Mouse (Mus musculus) MN1 (cell line): ENCODE measurements around the gene Susd2.

Source experiments
- DNase-seq: peaks from one replicate; pipeline ENCODE4 v3.0.0-alpha.2; 2016; ENCODE audit warnings: low spot score

Gene Susd2

DNA sequence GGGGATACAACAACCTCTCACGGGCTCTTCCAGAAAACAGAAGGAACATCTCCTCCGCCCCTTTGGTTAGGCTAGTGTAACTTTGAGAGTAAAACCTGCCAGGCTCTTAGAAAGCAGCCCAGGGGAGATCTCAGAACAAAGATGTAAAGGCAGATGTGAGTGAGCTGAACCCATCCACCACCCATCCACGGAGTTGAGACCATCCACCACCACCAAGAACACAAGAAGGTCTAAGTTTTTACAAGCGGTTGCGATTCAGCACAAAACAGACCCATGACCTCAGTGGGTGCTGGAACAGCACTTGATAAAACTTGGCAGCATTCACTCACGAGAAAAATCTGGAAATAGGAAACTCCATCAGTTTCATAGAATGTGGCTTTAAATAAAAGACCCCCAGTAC, 17.9 kb downstream of the Susd2 start:
- DNase-seq: no peak

DNA sequence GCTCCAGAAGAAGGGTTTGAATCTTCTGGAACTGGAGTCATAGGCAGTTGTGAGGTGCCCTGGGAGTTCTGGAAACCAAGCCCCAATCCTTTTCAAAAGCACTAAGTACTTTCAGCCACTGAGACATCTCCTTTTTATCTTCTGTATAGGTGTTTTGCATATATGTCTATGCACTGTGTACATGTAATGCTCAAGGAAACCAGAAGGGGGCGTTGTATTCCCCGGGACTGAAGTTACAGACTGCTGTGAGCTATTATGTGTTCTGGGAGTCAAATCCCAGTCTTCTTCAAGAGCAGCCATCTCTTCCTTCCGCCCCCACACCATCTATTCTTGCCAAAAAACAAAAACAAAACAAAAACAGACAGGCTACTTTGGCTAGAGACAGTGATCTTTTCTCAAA, 23.0 kb downstream of the Susd2 start:
- DNase-seq: no peak

DNA sequence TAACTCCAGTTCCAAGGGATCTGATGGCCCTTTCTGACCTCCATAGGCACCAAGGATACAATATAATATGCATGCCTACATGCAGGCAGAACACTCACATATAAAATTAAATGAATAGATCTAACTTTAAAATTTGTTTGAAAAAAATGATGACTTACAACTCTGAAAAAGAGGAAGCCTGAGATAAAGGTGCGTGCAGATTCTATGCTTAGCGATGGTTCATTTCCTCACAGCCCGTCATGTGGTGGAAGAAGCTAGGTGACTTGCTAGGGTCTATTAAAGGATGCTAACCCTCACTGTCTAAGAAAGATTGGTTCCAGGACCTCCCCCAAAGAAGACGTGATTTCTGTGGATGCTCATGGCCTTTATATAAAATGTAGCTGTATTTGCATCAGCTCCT, 27.8 kb downstream of the Susd2 start:
- DNase-seq: no peak

DNA sequence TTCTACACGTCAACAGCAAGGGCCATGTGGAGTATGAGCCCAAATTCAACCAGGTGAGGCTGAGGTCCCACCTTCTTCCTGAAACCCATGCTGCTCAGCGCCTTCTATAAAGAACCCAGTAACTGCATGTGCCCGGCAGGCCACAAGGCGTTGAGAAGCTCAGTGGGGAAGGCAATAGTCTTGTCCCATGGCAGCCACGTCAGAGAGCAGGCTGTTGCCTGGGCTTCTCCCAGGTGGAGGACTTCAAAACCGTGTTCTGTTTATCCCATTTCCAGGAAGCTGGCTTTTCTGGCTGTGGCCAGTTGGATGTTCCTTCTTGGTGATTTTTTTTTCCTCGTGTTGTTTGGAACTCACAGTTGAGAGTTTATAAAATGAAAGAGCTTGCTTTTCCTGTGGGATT, 33.3 kb downstream of the Susd2 start:
- DNase-seq: no peak

DNA sequence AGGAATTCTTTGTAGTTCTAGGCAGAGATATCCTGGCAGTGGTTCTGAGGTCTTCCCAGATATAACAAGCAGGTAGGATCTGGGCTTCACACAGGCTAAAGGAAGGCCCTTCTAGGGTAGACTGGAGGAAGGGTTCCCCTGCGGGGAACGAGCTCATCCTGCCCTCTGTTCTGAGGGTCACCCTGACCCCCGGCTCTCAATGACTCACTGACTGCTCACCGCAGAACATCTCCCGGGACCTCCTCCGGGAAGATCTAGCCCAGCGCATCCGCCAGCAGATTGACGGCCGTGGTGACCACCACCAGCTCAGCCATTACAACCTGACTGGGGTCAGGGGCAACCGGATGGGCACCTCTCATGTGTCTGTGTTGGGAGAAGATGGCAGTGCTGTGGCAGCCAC, 34.8 kb downstream of the Susd2 start:
- no peak for DNase-seq

DNA sequence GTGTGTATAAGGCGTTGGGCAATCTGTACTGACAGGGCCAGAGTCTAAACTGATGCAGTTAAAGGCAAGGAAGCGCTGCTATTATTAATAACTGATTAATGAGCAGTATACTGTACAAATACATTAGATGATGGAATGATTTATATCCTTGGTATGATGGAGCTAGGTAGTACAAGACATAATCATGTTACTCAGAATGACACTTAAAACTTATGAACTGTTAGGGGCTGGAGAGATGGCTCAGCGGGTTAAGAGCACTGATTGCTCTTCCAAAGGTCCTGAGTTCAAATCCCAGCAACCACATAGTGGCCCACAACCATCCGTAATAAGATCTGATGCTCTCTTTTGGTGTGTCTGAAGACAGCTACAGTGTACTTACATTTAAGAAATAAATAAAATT, 36.6 kb downstream of the Susd2 start:
- DNase-seq: no peak

DNA sequence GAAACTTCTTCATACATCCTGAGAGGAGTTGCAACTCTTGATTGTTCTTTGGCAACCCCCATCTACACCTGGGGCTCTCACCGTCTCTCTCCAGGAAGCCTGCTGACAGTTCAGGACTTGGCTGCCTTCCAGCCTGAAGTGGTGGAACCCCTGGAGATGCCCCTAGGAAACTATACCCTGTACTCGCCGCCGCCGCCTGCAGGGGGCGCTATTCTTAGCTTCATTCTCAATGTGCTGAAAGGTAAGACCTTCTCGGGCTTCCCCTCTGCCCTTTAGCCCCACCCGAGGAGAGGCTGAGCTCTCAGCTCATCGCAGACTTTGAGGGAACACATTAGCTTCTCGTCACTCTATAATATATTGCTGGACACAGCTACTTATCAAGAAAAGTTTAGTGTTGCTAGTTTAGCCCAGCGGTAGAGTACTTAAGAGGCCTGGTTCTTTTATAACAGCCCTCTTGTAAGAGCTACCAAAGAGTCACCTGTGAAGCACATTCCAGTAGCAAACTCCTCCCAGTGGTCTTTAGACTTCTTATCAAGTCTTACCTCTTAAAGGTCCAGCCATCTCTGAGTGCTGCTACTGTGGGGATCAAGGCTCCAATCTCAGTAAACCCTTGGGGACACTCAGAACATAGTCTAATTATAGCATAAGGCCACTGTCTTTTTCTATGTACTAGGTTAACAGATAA, 38.5 kb downstream of the Susd2 start:
- DNase-seq: no peak

DNA sequence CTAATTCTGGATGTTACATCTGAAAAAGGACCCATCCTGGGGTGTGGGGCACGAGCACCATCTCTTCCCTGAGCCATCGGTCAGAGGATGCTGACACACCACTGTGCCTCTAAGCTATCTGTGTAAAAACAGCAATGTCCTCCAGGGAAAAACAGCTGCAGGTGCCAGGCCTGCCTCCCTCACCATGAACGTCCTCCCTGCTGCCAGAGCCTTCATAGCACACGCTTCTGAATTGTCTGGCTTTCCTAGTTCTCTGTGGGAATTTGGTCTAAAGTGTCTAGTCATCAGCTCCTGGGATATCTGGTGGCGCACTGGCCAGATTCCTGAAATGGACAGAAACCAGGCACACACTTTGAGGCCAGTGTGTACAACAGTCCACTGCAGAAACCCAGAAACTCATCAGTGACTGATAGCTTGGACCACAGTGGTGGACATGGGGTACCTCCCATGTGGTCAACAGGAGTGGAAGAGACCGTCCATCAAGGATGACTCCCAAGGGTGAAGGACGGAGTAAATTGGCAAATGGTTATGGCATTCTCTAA, 43.5 kb downstream of the Susd2 start:
- peak; percentile 68 for DNase-seq

DNA sequence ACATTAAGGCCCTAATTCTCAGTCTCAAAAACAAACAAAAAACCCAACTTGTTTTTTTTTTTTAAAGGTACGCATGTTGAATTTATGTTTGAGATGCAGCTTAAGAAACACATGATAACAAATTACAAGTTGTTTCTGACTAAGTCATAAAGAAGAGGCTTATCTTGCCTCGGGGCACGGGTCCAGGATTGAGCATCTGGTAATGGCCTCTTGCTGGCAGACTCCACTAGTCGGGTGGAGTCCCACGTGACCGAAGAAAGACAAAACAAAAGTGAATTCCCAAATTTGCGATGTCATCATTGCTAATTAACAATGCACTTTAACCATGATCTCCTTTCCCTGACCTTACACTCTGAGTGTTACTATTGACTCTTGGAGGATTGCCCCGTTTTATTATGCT, 47.8 kb downstream of the Susd2 start:
- peak; percentile 75 for DNase-seq

DNA sequence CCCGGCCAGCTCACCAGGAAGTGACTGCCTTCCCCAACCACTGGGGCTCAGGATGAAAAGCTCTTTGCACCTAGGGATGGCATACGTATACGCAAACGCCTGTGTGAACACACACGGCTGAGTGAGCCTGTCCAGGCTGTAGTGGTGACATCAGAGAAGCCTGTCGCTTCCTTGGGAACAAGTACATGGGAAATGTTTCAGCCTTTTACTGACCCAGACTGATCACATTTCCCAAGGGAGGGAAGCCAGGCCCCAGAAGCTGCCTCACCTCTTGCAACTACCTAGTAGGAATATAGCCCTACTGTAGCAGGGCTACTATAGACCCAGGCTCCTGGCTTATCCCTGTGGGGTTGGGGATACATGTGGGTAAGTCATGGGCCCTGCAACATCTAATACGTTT, 51.2 kb downstream of the Susd2 start:
- peak; percentile 25 for DNase-seq

DNA sequence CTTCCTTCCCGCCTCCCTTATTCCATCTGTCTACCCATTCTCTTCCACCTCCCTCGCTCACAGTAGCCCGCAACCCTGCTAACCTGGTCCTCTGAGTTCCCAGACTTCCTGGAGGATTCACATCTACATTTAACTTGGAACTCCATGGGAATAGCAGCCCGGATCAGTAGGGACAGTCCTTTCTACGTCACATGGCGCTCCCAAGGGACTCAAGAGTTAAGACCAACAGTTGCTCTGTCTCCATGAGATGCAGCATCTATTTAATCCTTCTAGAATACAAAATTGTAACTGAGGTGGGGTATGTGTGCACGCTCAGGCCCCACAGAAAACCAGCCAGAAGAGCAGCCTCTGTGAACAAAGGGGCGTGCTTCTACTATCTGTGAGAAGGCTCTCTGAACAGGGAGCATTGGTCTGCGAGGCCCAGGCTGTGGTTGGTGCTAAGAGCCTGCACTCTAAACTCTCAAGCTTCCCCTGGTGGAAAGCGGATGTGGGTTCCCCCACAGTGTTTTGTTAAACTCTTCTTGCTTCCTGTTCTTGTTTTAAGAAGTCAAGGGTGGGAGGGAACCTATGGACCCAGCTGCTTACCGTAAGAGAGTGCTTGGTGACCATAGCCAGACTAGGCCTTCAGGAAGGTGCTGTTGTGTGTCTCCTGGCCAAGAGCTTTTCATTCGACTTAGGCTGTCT, 52.5 kb downstream of the Susd2 start:
- DNase-seq: no peak

DNA sequence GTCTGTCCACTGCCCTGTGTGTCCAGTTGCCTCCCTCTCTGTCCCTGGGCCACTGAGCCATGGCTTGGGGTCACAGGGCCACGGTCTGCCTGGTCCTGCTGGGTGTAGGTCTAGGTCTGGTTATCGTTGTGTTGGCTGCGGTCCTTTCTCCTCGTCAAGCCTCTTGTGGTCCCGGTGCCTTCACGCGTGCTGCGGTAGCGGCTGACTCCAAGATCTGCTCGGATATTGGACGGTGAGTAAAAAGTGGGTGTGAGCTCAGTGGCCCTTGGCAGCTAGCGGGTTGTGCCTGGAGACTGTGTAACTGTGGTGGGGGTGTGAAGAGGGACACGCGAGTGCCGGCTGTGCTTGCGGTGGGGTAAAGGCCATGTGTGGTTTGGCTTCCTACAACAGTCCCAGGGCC, 54.2 kb downstream of the Susd2 start:
- DNase-seq: peak; percentile 51

DNA sequence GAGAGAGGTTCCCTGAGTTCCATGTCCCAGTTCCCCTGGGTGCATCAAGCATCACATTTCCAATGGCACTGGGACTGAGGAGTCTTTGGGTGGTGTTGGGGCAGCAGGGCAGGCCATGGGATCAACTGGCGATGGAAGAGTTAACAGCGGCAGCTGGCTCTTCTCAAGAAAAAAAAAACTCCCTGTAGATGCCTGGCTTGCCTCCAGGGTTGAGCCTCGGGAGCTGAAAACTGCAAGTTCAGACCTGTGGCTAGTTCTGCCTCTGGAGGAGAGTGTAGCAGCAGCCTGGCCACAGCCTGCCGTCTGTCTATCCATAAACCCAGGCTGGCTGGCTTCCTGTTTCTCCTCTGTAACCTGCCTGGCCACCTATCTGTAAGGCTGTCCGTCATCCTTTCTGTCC, 54.7 kb downstream of the Susd2 start, which contains the start of gene Ggt5:
Gene Ggt5 (plus strand): TSS at position 212 of the 400 bp plus-strand sequence.
- peak; percentile 83 for DNase-seq

DNA sequence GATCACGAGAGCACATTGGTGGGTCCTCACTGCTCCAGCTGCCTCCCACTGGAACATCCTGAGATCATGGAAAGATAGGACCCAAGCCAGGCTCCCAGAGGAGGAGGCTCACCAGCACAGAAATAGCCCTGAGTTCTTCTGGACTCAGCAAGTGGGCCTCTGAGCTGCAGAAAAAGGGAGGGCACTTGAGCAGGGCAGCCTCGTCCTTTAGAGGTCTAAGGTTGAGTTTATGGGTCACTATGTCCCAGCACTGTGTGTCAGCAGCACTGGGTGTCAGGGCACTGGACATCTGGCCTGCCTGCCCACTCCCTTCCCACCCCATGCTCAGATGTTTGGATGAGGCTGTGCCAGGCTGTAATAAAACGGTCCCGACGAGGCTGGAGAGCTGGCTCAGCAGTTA, 55.5 kb downstream of the Susd2 start:
- DNase-seq: peak; percentile 61

DNA sequence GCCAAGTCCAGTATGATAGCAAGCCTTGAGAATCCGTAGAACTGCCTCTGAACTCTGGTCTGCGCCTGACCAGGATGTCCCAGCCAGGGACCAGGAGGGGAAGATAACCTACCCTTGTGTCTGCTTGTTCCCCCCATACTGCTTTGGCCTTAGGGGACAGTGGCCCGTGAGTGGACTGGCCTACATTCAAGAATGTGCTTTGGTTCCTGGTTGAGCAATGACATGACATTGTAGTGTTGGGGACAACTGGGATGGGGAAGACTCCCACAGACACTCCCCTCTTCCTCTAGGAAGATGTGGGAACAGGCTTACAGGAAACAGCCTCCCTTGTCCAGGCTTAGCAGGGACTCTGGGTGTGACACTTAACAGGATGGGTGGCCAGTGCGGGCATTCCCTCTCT, 56.0 kb downstream of the Susd2 start:
- DNase-seq: peak; percentile 28
